Mouse (Mus musculus) cerebellum, adult 2 months (tissue): ENCODE measurements at regions not wholly inside any gene's neighbourhood (a gene's known extent, or its start where the extent isn't known, plus 50 kb on each side); places are given as distances from the start of the nearest gene placed in this dataset.

Source experiments
- DNase-seq, 2 experiments: peaks; one replicate each; pipeline ENCODE4 v3.0.0; 2021
- H3K27ac ChIP-seq: fragments of 200-500 bp; 2 replicates; pipeline ENCODE4 v1.5.1; 2012; ENCODE audit warnings: low read length, control low read depth, inconsistent platforms; ENCODE audit not compliant: insufficient read depth
- H3K27me3 ChIP-seq: fragments of 200-500 bp; 2 replicates; pipeline ENCODE4 v1.6.1; 2012; ENCODE audit warnings: inconsistent platforms, mild to moderate bottlenecking, low read length, moderate library complexity; ENCODE audit not compliant: control insufficient read depth, insufficient read depth
- H3K4me1 ChIP-seq: fragments of 200-500 bp; 2 replicates; pipeline ENCODE4 v1.6.1; 2011; ENCODE audit warnings: low read length; ENCODE audit not compliant: control insufficient read depth, insufficient read depth
- H3K4me3 ChIP-seq: fragments of 200-500 bp; replicated peaks from 2 replicates; pipeline ENCODE3; 2011; ENCODE audit warnings: mild to moderate bottlenecking, low read depth, low read length, control low read depth; ENCODE audit not compliant: insufficient read depth
- CTCF ChIP-seq: fragments of 200-500 bp; IDR thresholded peaks from 2 replicates; pipeline ENCODE4 v1.5.1; 2011; ENCODE audit warnings: low read depth, mild to moderate bottlenecking, control low read depth, low read length, moderate library complexity, borderline replicate concordance; ENCODE audit not compliant: insufficient read depth
- POLR2A ChIP-seq: fragments of 200-500 bp; IDR thresholded peaks from 2 replicates; pipeline ENCODE4 v1.6.1; 2011; ENCODE audit warnings: low read length, control low read depth, borderline replicate concordance; ENCODE audit not compliant: insufficient read depth
- WGBS: fragments of 180-500 bp; shearing (Covaris S2); methylation state at CpG from one replicate; pipeline ENCODE4 v1.1.7; 2018; 5-methylcytosine and 5-hydroxymethylcytosine counted together

DNA sequence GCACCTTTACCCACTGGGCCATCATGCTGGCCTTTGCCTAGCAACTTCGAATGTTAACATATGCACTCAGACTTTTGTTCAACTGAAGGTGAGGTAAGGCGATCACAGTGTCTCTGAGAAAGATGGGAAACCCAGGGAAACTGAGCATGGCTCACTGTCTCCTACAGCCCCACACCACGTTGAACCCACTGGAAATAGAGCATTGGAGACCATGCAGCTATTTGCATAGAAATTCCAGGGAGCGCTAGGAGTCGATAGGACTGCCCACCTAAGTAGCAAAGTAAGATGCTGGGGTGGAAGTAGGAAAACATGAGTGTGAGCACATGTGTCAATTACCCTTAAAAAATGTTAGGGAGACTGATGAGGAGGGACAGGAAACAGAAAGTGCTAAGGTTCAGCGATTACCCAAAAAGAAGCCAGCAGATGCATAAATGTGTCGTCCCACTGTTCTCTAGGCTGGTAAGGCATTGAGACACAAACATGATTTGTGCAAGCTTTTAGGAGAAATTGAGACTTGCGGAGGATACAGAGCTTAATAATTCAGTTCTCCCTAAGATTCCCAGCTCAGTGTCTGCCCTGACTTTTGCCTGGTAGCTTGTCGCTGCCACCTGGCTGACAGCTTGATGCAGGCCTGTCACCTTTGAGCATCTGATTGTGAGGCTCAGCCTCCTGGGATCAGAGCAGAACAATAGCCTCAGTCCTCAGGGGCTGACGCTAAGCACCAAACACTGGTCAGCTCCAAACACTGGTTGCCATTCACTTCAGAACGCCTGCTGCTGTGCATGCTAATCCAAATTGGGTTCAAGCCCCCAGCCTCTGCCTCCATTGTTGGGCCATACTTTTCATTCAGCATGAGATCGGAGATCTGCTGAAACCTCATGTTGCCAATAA is 183.7 kb upstream of the Rgma start:
- TF ChIP-seq CTCF (no peak), POLR2A (no peak)
- no peak for DNase-seq

DNA sequence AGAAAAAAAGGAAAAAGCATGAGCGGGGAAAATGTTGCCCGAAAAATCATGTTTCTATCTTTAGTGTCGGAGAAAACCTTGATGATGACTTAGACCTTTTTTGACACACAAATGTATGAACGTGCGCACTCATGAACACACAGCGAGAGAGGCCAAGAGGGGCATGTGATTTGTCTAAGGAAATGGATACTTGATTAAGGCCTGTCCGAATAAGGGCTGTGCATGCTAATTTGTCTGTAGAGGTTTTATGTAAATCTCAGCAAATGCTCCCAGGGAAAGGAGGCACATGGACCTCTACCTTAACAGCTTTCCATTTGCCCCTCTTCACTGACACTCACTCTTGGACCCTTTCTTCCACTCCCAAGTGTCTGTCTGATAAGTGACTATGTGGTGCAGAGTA is 182.5 kb upstream of the Rgma start:
- no peak for DNase-seq
- Histone ChIP-seq H3K27me3 (no peaks in the 10 kb centered on the region), H3K27ac (no peak overlapping the region), H3K4me3 (no peak overlapping the region), H3K4me1 (no peaks in the 10 kb centered on the region)
- WGBS, result 83% methylated on average over 7 of the region's 7 CpGs
- no peak for TF ChIP-seq CTCF
- no peak for TF ChIP-seq POLR2A

More for the DNA sequence above, 183.7 kb upstream of the Rgma start:
- Histone ChIP-seq H3K4me3 (no peak overlapping the region), H3K4me1 (no peaks in the 10 kb centered on the region), H3K27ac (no peak overlapping the region), H3K27me3 (no peaks in the 10 kb centered on the region)
- 51% methylated on average over 12 of the region's 12 CpGs for WGBS

DNA sequence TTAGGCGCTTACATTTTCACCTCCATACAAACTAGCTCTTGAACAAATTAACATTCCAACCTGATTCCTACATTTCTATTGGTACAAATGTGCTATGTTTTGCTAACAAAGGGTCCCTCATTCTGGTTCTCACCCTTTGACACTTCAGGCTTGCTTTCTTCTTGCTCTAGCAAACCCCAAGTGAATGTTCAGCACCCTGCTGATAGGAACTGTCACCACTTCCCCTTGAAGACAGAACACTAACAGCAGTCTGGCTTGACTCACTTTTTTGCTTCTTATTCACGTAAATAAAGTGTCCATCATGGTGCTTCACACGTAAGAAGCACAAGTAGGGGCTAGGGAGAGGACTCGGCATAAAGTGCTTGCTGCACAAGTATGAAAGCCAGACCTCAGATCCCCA is 180.0 kb upstream of the Rgma start:
- no peak for TF ChIP-seq POLR2A
- TF ChIP-seq CTCF, result no peak
- no peak overlapping the region for H3K27ac ChIP-seq
- 81% methylated on average over 4 of the region's 4 CpGs for WGBS
- no peak for DNase-seq
- no peaks in the 10 kb centered on the region for H3K4me1 ChIP-seq
- H3K27me3 ChIP-seq, result no peaks in the 10 kb centered on the region
- no peak overlapping the region for H3K4me3 ChIP-seq

DNA sequence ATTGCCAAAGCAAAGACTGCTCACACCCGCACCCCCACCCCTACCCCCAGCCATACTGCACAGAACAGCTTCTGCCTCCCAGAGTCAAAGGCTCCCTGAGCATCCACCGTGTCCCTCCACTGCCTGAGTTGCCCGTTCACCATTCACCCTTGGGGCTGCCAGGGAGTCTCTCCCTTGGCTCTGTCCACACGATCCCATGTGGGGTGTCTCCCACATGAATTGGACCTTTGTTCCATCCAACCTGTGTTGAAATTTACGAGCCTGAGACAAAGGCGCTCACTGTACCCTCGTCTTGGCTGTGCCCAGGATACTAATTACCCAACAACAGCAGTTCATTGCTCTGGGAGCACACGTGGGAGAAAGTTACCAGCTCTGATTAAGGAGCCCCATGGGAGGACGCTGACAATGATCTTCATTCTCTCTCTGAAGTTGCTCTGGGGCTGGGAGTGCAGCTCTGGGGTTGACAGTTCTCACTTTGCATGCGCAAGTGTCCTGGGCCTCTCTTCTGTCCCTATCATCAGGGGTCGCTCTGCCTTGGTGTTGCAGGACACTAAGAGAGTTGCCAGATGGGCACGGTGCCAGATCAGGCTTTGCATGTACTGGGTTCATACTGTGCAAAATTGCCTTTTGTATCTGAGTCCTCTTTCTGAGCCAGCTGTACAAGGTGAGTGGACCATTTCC is 178.3 kb upstream of the Rgma start:
- DNase-seq, result peak; percentile 19 to 28
- Histone ChIP-seq H3K4me3 (no peak overlapping the region), H3K27me3 (no peaks in the 10 kb centered on the region), H3K4me1 (no peaks in the 10 kb centered on the region), H3K27ac (no peak overlapping the region)
- TF ChIP-seq POLR2A (no peak), CTCF (no peak)
- WGBS, result 25% methylated on average over 12 of the region's 12 CpGs

DNA sequence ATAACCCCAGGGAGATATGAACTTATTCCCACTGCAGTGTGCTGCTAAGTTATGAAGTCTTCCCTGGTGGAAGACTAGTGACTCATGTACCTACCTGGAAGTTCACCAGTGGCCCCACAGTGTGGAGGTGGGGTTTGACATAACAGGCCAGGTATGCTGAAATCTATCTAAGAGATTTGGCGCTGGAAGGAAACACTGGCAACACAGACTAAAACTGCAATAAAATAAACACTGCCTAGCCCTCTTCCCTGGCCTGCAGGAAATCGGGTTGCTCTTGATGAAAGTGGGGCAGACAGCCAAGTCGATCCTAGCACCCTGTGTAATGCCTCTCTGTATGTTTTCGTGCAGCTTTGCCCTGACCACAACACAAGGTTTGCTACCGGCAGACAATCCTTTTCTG is 177.2 kb upstream of the Rgma start:
- 48% methylated on average over 5 of the region's 5 CpGs for WGBS
- no peak overlapping the region for H3K27ac ChIP-seq
- TF ChIP-seq POLR2A (no peak), CTCF (no peak)

DNA sequence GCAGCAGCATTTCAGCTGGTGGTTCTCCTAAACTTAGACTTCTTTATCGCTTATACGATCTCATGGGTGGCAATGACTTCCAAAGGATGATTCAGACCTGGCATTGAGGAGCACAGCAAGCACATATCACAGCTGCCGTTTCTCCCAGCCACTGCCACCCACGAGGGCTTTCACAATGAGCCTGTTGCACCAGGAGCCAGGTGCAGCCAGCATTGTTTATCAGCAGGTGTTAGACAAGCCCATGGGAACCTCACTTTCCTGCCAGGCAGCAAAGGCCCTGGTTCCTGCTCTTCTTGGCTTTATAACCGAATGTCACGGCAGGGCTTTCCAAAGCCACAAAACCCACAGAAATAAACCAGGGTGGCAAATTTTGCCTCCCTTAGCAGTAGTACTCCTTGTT is 175.3 kb upstream of the Rgma start:
- no peak overlapping the region for H3K4me3 ChIP-seq
- DNase-seq, result no peak
- H3K4me1 ChIP-seq, result no peaks in the 10 kb centered on the region
- 44% methylated on average over 6 of the region's 6 CpGs for WGBS
- H3K27ac ChIP-seq, result no peak overlapping the region
- TF ChIP-seq CTCF, result no peak
- H3K27me3 ChIP-seq, result no peaks in the 10 kb centered on the region

More for the DNA sequence above, 177.2 kb upstream of the Rgma start:
- no peak for DNase-seq
- H3K4me3 ChIP-seq, result no peak overlapping the region
- no peaks in the 10 kb centered on the region for H3K4me1 ChIP-seq
- H3K27me3 ChIP-seq, result no peaks in the 10 kb centered on the region

DNA sequence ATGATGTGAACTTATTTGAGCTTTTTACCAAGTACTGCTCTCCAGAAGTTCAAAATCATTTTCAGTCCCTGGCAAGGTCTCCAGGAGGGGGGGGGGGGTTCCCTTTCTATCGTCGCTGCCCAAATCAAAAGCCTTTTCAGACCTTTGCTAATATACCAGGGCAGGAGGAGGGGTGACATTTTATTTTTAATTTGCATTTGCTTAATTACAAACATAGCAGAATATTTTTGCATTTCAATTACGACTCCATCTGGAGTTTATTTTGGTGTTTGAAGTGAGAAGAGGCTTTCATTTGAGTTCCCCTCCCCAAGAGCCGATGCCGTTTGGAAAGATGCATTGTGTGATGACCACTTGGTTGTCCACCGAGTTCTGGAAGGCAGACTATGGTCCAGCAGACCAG is 174.0 kb upstream of the Rgma start:
- no peak for TF ChIP-seq CTCF
- no peak for TF ChIP-seq POLR2A
- no peak for DNase-seq
- no peak overlapping the region for H3K4me3 ChIP-seq
- H3K27me3 ChIP-seq, result no peaks in the 10 kb centered on the region
- H3K4me1 ChIP-seq, result no peaks in the 10 kb centered on the region
- WGBS, result 57% methylated on average over 6 of the region's 6 CpGs
- no peak overlapping the region for H3K27ac ChIP-seq
